Mouse (Mus musculus) lung, embryonic 14.5 days (tissue): ENCODE data around the gene Apoc3. TPM values are rescaled to one million over a fixed set of nuclear protein-coding genes. Genes with fewer than 3 reads are reported as not detected.

Experiments
- ATAC-seq: fragments of 200-750 bp; cut with Nextera tagmentation; 2 replicates; pipeline ENCODE4 v1.8.0; 2017; ENCODE audit warnings: mild to moderate bottlenecking, moderate TSS enrichment, moderate library complexity; ENCODE audit not compliant: insufficient read depth
- DNase-seq: peaks from one replicate; pipeline ENCODE4 v3.0.0-alpha.2; 2015
- H3K27ac ChIP-seq: fragments of 300-500 bp; sonication (generic); 2 replicates; pipeline ENCODE4 v1.5.1; 2014; ENCODE audit warnings: low read depth, mild to moderate bottlenecking, moderate library complexity
- H3K27me3 ChIP-seq: fragments of 300-500 bp; sonication (generic); 2 replicates; pipeline ENCODE4 v1.6.1; 2014; ENCODE audit warnings: low read length, control low read depth; ENCODE audit not compliant: insufficient read depth
- H3K36me3 ChIP-seq: fragments of 300-500 bp; sonication (generic); 2 replicates; pipeline ENCODE4 v1.6.1; 2014; ENCODE audit warnings: control low read depth; ENCODE audit not compliant: insufficient read depth
- H3K4me1 ChIP-seq: fragments of 300-500 bp; sonication (generic); 2 replicates; pipeline ENCODE4 v1.6.1; 2014; ENCODE audit warnings: antibody characterized with exemption, control low read depth; ENCODE audit not compliant: insufficient read depth
- H3K4me2 ChIP-seq: fragments of 300-500 bp; sonication (generic); 2 replicates; pipeline ENCODE4 v1.6.1; 2014; ENCODE audit warnings: mild to moderate bottlenecking
- H3K4me3 ChIP-seq: fragments of 300-500 bp; sonication (generic); 2 replicates; pipeline ENCODE4 v1.5.1; 2014; ENCODE audit warnings: low read depth, low read length
- H3K9ac ChIP-seq: fragments of 300-500 bp; sonication (generic); 2 replicates; pipeline ENCODE4 v1.6.1; 2014
- H3K9me3 ChIP-seq: fragments of 300-500 bp; sonication (generic); 2 replicates; pipeline ENCODE4 v1.6.1; 2016; ENCODE audit warnings: low read depth, low read length, control low read depth
- CTCF ChIP-seq: IDR thresholded peaks from 2 replicates; pipeline ENCODE4 v1.5.1; 2016; ENCODE audit warnings: antibody characterized with exemption, low read depth
- WGBS: fragments of 180-500 bp; shearing (Covaris S2); extraction: QIAGEN DNeasy Blood & Tissue Kit; methylation state at CpG from one replicate; pipeline ENCODE4 v1.1.7; 2014; 5-methylcytosine and 5-hydroxymethylcytosine counted together
- polyA plus RNA-seq: library from polyadenylated mRNA; unstranded; fragments of >200 nt; fragmentation: Nextera tagmentation; extraction: Ambion mirVana; gene quantifications from 2 replicates; pipeline ENCODE4 v1.2.1, GENCODE M21; 2014

Apoc3 gene
- polyA plus RNA-seq, 1 experiment from 2014 or later = not detected

GRCm38 (mm10) chr9:46208401-46208974 lies 26.9 kb downstream of the Apoc3 start:
- H3K27me3 ChIP-seq = no peaks in the 10 kb centered on the region
- no peak overlapping the region for H3K4me3 ChIP-seq
- no peak overlapping the region for H3K4me2 ChIP-seq
- H3K27ac ChIP-seq = no peak overlapping the region
- H3K36me3 ChIP-seq = peaks cover 82% of the 10 kb centered on the region
- no peak for TF ChIP-seq CTCF
- ATAC-seq (no peak), DNase-seq (no peak)
- H3K4me1 ChIP-seq = no peaks in the 10 kb centered on the region
- no peak overlapping the region for H3K9ac ChIP-seq
- WGBS = 79% methylated on average over 13 of the region's 13 CpGs
- no peaks in the 10 kb centered on the region for H3K9me3 ChIP-seq

DNA sequence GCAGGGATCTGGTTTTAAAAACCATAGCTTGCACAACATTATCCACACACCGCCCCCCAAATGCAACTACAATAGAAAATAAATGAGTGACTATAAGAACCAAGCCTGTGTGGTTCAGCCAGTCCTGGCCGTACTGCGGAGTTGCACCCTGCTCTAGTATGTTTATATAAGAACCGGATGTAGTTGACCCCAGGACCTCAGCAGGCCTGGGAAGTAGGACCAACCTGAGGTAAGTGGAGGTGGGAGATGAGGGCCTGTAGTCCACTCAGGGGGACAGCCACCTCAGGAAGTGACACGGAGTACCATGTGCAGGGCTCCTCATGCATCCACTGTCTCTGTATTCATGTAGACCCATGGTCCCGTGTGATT lies 28.0 kb downstream of the Apoc3 start:
- H3K27ac ChIP-seq = no peak overlapping the region
- no peaks in the 10 kb centered on the region for H3K27me3 ChIP-seq
- no peaks in the 10 kb centered on the region for H3K4me1 ChIP-seq
- WGBS = 45% methylated on average over 6 of the region's 6 CpGs
- H3K4me3 ChIP-seq = no peak overlapping the region
- no peak overlapping the region for H3K4me2 ChIP-seq
- DNase-seq = no peak
- no peak for TF ChIP-seq CTCF
- no peak overlapping the region for H3K9ac ChIP-seq
- H3K36me3 ChIP-seq = peaks cover 76% of the 10 kb centered on the region
- no peaks in the 10 kb centered on the region for H3K9me3 ChIP-seq
- no peak for ATAC-seq

DNA sequence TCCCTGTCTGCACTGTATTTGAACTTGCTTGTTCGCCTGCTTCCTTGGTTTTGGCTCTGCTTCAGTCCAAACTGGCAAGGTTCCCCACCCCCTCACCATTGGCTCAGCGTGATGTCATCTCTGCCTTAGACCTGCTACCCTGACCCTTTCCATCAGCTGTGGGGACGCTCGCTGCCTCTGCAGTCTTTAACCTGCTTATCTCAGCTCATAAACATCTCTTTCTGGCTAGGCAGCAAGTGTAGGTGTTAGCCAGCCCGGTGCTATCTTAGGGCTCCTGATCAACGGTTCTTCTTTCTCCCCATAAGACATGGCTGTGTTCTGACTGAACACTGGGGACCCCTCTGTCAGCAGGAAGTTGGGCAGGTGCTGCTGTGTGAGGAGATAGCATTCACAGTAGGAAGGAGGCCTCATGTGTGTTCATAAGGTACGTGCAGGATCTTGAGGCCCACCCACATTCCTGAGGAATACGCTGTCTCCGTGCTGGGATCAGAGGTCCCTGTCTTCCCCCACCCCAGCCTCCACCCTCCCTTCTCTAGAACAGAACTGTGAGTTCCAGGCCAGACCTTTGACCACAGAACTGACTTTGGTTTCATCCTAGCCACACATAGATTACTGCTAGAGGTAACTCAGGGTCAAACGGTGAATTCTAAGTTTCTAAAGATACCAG lies 28.5 kb downstream of the Apoc3 start:
- no peaks in the 10 kb centered on the region for H3K27me3 ChIP-seq
- no peak overlapping the region for H3K27ac ChIP-seq
- 41% methylated on average over 10 of the region's 10 CpGs for WGBS
- no peaks in the 10 kb centered on the region for H3K9me3 ChIP-seq
- peaks cover 75% of the 10 kb centered on the region for H3K36me3 ChIP-seq
- no peak overlapping the region for H3K9ac ChIP-seq
- no peak overlapping the region for H3K4me2 ChIP-seq
- no peak for DNase-seq
- no peaks in the 10 kb centered on the region for H3K4me1 ChIP-seq
- no peak overlapping the region for H3K4me3 ChIP-seq
- TF ChIP-seq CTCF = no peak
- ATAC-seq = no peak

- H3K36me3 ChIP-seq = peaks cover 81% of the 10 kb centered on the region
- 81% methylated on average over 2 of the region's 2 CpGs for WGBS
- no peak for DNase-seq
- no peaks in the 10 kb centered on the region for H3K4me1 ChIP-seq
- TF ChIP-seq CTCF = no peak
- H3K27ac ChIP-seq = no peak overlapping the region
- no peaks in the 10 kb centered on the region for H3K27me3 ChIP-seq
- H3K9ac ChIP-seq = no peak overlapping the region
- no peak for ATAC-seq
- H3K4me3 ChIP-seq = no peak overlapping the region
- H3K9me3 ChIP-seq = no peaks in the 10 kb centered on the region
- no peak overlapping the region for H3K4me2 ChIP-seq
Observed at GRCm38 (mm10) chr9:46199609-46200008, 35.8 kb downstream of the Apoc3 start.

DNA sequence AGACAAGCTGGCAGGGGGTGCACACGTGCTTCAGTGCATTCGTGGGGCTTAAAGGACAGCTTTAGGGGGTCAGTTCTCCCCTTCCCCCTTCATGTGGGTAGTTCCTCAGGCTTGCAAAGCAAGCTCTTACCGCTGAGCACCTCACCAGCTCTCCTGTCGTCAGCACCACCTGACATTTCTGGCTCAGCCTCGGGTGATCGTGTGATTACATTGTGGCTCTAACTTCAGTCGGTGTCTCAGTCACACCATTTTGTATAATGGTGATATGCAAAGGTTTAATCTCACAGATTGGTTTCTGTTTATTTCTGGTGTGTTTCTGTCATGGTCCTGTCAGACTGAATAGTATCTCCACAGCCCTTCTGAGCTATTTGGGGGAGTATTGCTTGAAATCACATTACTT lies 36.5 kb downstream of the Apoc3 start:
- no peak for TF ChIP-seq CTCF
- Histone ChIP-seq H3K27ac (no peak overlapping the region), H3K36me3 (peaks cover 79% of the 10 kb centered on the region), H3K4me2 (no peak overlapping the region), H3K4me3 (no peak overlapping the region), H3K9me3 (no peaks in the 10 kb centered on the region), H3K9ac (no peak overlapping the region), H3K27me3 (no peaks in the 10 kb centered on the region), H3K4me1 (no peaks in the 10 kb centered on the region)
- DNase-seq = no peak
- whole genome bisulfite sequencing = 74% methylated on average over 7 of the region's 7 CpGs
- no peak for ATAC-seq

GRCm38 (mm10) chr9:46198461-46198860 lies 37.0 kb downstream of the Apoc3 start:
- H3K27ac ChIP-seq = no peak overlapping the region
- H3K9ac ChIP-seq = no peak overlapping the region
- no peak for ATAC-seq
- TF ChIP-seq CTCF = no peak
- H3K36me3 ChIP-seq = peaks cover 75% of the 10 kb centered on the region
- WGBS = 80% methylated on average over 9 of the region's 9 CpGs
- H3K4me3 ChIP-seq = no peak overlapping the region
- DNase-seq = no peak
- H3K4me2 ChIP-seq = no peak overlapping the region
- no peaks in the 10 kb centered on the region for H3K4me1 ChIP-seq
- no peaks in the 10 kb centered on the region for H3K9me3 ChIP-seq
- no peaks in the 10 kb centered on the region for H3K27me3 ChIP-seq

DNA sequence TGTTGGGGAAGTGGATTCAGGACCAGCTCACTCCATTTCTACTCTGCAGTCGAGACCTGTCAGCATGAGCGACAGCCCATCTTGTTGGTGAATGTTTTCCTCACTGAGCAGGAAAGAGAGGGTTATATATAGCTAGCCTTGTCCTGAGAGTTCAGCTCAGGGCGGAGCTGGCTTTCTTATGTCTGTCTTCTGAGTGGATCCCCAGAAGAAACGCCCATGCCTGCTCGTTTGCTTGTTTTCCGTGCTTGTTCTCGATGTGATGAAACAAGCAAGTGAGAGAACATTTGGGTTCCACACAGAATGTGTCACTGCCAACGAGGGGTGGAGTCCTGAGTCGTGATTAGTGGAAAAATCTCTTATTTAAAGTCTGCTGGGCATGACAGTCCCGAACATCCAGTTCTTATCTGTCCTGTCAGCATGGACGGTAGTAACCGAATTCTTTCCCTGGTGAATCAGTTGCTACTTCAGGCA lies 38.7 kb downstream of the Apoc3 start:
- no peak overlapping the region for H3K4me2 ChIP-seq
- H3K36me3 ChIP-seq = peaks cover 66% of the 10 kb centered on the region
- H3K9me3 ChIP-seq = no peaks in the 10 kb centered on the region
- ATAC-seq = no peak
- no peak overlapping the region for H3K27ac ChIP-seq
- H3K9ac ChIP-seq = no peak overlapping the region
- DNase-seq = no peak
- no peaks in the 10 kb centered on the region for H3K27me3 ChIP-seq
- 70% methylated on average over 12 of the region's 12 CpGs for WGBS
- no peak for TF ChIP-seq CTCF
- no peaks in the 10 kb centered on the region for H3K4me1 ChIP-seq
- H3K4me3 ChIP-seq = no peak overlapping the region
